Mouse (Mus musculus) cerebellum, postnatal 36 days (tissue): ENCODE results near the gene Aldh1l1.
"Not testable (repeated sequence)": the region's sequence is repeated elsewhere in the genome, so short reads cannot be mapped to it uniquely, and the experiment has no call there.

Experiments used
- DNase-seq, 2 experiments: peaks; one replicate each; pipeline ENCODE4 v3.0.0; 2021 to 2022; ENCODE audit warnings: mixed read lengths in 2 of 2

The Aldh1l1 gene

GRCm38 (mm10) chr6:90623456-90623836 lies 137.2 kb downstream of the Aldh1l1 start:
- no peak for DNase-seq

GRCm38 (mm10) chr6:90624184-90624583 lies 138.0 kb downstream of the Aldh1l1 start:
- no peak for DNase-seq

- DNase-seq, result no peak
Measured at GRCm38 (mm10) chr6:90624733-90625132, 138.5 kb downstream of the Aldh1l1 start.

- no peak for DNase-seq
Measured at GRCm38 (mm10) chr6:90625207-90625994, 139.2 kb downstream of the Aldh1l1 start.

GRCm38 (mm10) chr6:90627556-90627955 lies 141.3 kb downstream of the Aldh1l1 start:
- no peak for DNase-seq

GRCm38 (mm10) chr6:90629506-90629905 lies 143.3 kb downstream of the Aldh1l1 start:
- DNase-seq, result no peak

- no peak for DNase-seq
Measured at GRCm38 (mm10) chr6:90630427-90630826, 144.2 kb downstream of the Aldh1l1 start.

- not testable (repeated sequence) for DNase-seq
Measured at GRCm38 (mm10) chr6:90632526-90632925, 146.3 kb downstream of the Aldh1l1 start.

- DNase-seq, result no peak
Measured at GRCm38 (mm10) chr6:90635081-90635480, 148.9 kb downstream of the Aldh1l1 start.

- no peak for DNase-seq
Measured at GRCm38 (mm10) chr6:90635611-90636010, 149.4 kb downstream of the Aldh1l1 start.

GRCm38 (mm10) chr6:90643057-90643456 lies 156.8 kb downstream of the Aldh1l1 start:
- no peak for DNase-seq

- no peak for DNase-seq
Measured at GRCm38 (mm10) chr6:90644965-90645364, 158.7 kb downstream of the Aldh1l1 start.

- no peak for DNase-seq
Measured at GRCm38 (mm10) chr6:90648391-90648790, 162.2 kb downstream of the Aldh1l1 start.

GRCm38 (mm10) chr6:90649279-90649678 lies 163.1 kb downstream of the Aldh1l1 start:
- no peak for DNase-seq
